Mouse (Mus musculus) myocyte (in vitro differentiated cells): ENCODE measurements at regions not wholly inside any gene's neighbourhood (a gene's known extent, or its start where the extent isn't known, plus 50 kb on each side); places are given as distances from the start of the nearest gene placed in this dataset.

Experiments used
- H3K27me3 ChIP-seq: one replicate; pipeline ENCODE4 v1.6.1; 2011; ENCODE audit not compliant: control insufficient read depth, insufficient read depth, insufficient read length
- H3K36me3 ChIP-seq: one replicate; pipeline ENCODE4 v1.6.1; 2011; ENCODE audit not compliant: control insufficient read depth, insufficient read depth
- H3K4me2 ChIP-seq: one replicate; pipeline ENCODE4 v1.6.1; 2011; ENCODE audit warnings: low read depth, control low read depth
- H3K4me3 ChIP-seq: one replicate; pipeline ENCODE4 v1.5.1; 2011; ENCODE audit warnings: mild to moderate bottlenecking, control low read depth, moderate library complexity
- H3K79me2 ChIP-seq: one replicate; pipeline ENCODE4 v1.6.1; 2011; ENCODE audit not compliant: control insufficient read depth, insufficient read depth
- H3ac ChIP-seq: one replicate; pipeline ENCODE4 v1.6.1; 2011; ENCODE audit not compliant: control insufficient read depth, insufficient read length
- CEBPB ChIP-seq: IDR thresholded peaks from 2 replicates; pipeline ENCODE4 v1.6.1; 2011; ENCODE audit warnings: mild to moderate bottlenecking, moderate library complexity; ENCODE audit not compliant: poor library complexity, insufficient read depth, severe bottlenecking
- E2F4 ChIP-seq: IDR thresholded peaks from one replicate; pipeline ENCODE4 v1.6.1; 2011; ENCODE audit warnings: mild to moderate bottlenecking, control low read depth, moderate library complexity; ENCODE audit not compliant: insufficient read depth
- MAX ChIP-seq: IDR thresholded peaks from one replicate; pipeline ENCODE4 v1.6.1; 2011; ENCODE audit warnings: low read depth, mild to moderate bottlenecking, control low read depth
- MYOD1 ChIP-seq, 3 experiments: IDR thresholded peaks; one replicate each; pipeline ENCODE4 v1.6.1; 2011; ENCODE audit warnings: control low read depth in 2 of 3, low read depth in 2 of 3, mild to moderate bottlenecking in 2 of 3, moderate library complexity in 1 of 3; ENCODE audit not compliant: insufficient read length in 2 of 3, control insufficient read depth in 1 of 3
- MYOG ChIP-seq, 3 experiments: IDR thresholded peaks; one replicate each; pipeline ENCODE4 v1.6.1; 2011; ENCODE audit warnings: control low read depth in 2 of 3, low read depth in 2 of 3, mild to moderate bottlenecking in 2 of 3; ENCODE audit not compliant: insufficient read length in 2 of 3, control insufficient read depth in 1 of 3, insufficient read depth in 1 of 3
- POLR2A ChIP-seq: IDR thresholded peaks from one replicate; pipeline ENCODE4 v1.6.1; 2011; ENCODE audit warnings: low read depth, mild to moderate bottlenecking, control low read depth, moderate library complexity; ENCODE audit not compliant: insufficient read length
- POLR2AphosphoS2 ChIP-seq: IDR thresholded peaks from one replicate; pipeline ENCODE4 v1.6.1; 2011; ENCODE audit warnings: low read depth, control low read depth; ENCODE audit not compliant: insufficient read length
- REST ChIP-seq: IDR thresholded peaks from one replicate; pipeline ENCODE4 v1.6.1; 2011; ENCODE audit warnings: mild to moderate bottlenecking, control low read depth, moderate library complexity; ENCODE audit not compliant: insufficient read depth, insufficient read length
- SRF ChIP-seq: IDR thresholded peaks from one replicate; pipeline ENCODE4 v1.6.1; 2011; ENCODE audit warnings: low read depth; ENCODE audit not compliant: control insufficient read depth, insufficient read length
- TCF12 ChIP-seq: IDR thresholded peaks from one replicate; pipeline ENCODE4 v1.6.1; 2011; ENCODE audit warnings: mild to moderate bottlenecking, control low read depth; ENCODE audit not compliant: poor library complexity, insufficient read depth, severe bottlenecking
- TCF3 ChIP-seq: IDR thresholded peaks from one replicate; pipeline ENCODE4 v1.6.1; 2011; ENCODE audit warnings: low read depth, control low read depth; ENCODE audit not compliant: insufficient read length
- USF1 ChIP-seq: IDR thresholded peaks from one replicate; pipeline ENCODE4 v1.6.1; 2011; ENCODE audit warnings: low read depth, mild to moderate bottlenecking, control low read depth, moderate library complexity

- Histone ChIP-seq H3K27me3 (no peaks in the 10 kb centered on the region), H3K4me2 (no peak overlapping the region), H3K36me3 (no peaks in the 10 kb centered on the region), H3K4me3 (no peak overlapping the region), H3ac (no peak overlapping the region), H3K79me2 (no peaks in the 10 kb centered on the region)
- TF ChIP-seq TCF12 (no peak), E2F4 (no peak), POLR2A (no peak), REST (no peak), TCF3 (no peak), SRF (no peak), POLR2AphosphoS2 (no peak), MAX (no peak), MYOG (IDR thresholded peaks at IDR 0.05; ENCODE audit: control insufficient read depth in 1 of 3, insufficient read depth in 1 of 3, insufficient read length in 2 of 3, low read depth in 2 of 3) (no peak), CEBPB (no peak), MYOD1 (IDR thresholded peaks at IDR 0.05; ENCODE audit: control insufficient read depth in 1 of 3, insufficient read length in 2 of 3, low read depth in 2 of 3) (no peak), USF1 (no peak)
These were observed 394.8 kb upstream of the Gm6657 start for GRCm38 (mm10) chr12:77799134-77799770.

- Histone ChIP-seq H3K4me3 (no peak overlapping the region), H3K27me3 (no peaks in the 10 kb centered on the region), H3K36me3 (no peaks in the 10 kb centered on the region), H3K79me2 (no peaks in the 10 kb centered on the region), H3ac (no peak overlapping the region), H3K4me2 (no peak overlapping the region)
- TF ChIP-seq POLR2A = no peak
- no peak for TF ChIP-seq E2F4
- no peak for TF ChIP-seq MYOD1 (IDR thresholded peaks at IDR 0.05; ENCODE audit: control insufficient read depth in 1 of 3, insufficient read length in 2 of 3, low read depth in 2 of 3)
- TF ChIP-seq CEBPB = no peak
- no peak for TF ChIP-seq POLR2AphosphoS2
- no peak for TF ChIP-seq MAX
- no peak for TF ChIP-seq TCF12
- TF ChIP-seq USF1 = no peak
- no peak for TF ChIP-seq SRF
- no peak for TF ChIP-seq REST
- TF ChIP-seq MYOG (IDR thresholded peaks at IDR 0.05; ENCODE audit: control insufficient read depth in 1 of 3, insufficient read depth in 1 of 3, insufficient read length in 2 of 3, low read depth in 2 of 3) = no peak
- TF ChIP-seq TCF3 = no peak
These were observed 386.4 kb upstream of the Gm6657 start for GRCm38 (mm10) chr12:77807674-77808073.

- no peaks in the 10 kb centered on the region for H3K36me3 ChIP-seq
- no peak for TF ChIP-seq REST
- no peak for TF ChIP-seq TCF12
- TF ChIP-seq USF1 = no peak
- TF ChIP-seq MAX = no peak
- TF ChIP-seq CEBPB = no peak
- TF ChIP-seq MYOG (IDR thresholded peaks at IDR 0.05; ENCODE audit: control insufficient read depth in 1 of 3, insufficient read depth in 1 of 3, insufficient read length in 2 of 3, low read depth in 2 of 3) = no peak
- TF ChIP-seq POLR2AphosphoS2 = no peak
- no peak for TF ChIP-seq MYOD1 (IDR thresholded peaks at IDR 0.05; ENCODE audit: control insufficient read depth in 1 of 3, insufficient read length in 2 of 3, low read depth in 2 of 3)
- TF ChIP-seq POLR2A = no peak
- no peak for TF ChIP-seq SRF
- no peak for TF ChIP-seq TCF3
- TF ChIP-seq E2F4 = no peak
- no peak overlapping the region for H3ac ChIP-seq
- H3K27me3 ChIP-seq = no peaks in the 10 kb centered on the region
- H3K4me3 ChIP-seq = no peak overlapping the region
- no peak overlapping the region for H3K4me2 ChIP-seq
- H3K79me2 ChIP-seq = no peaks in the 10 kb centered on the region
These were observed 382.8 kb upstream of the Gm6657 start for GRCm38 (mm10) chr12:77811276-77811675.

GRCm38 (mm10) chr12:77819456-77819855 lies 374.6 kb upstream of the Gm6657 start:
- Histone ChIP-seq H3K27me3 (no peaks in the 10 kb centered on the region), H3K4me2 (no peak overlapping the region), H3K36me3 (no peaks in the 10 kb centered on the region), H3K4me3 (no peak overlapping the region), H3ac (no peak overlapping the region), H3K79me2 (no peaks in the 10 kb centered on the region)
- TF ChIP-seq MYOG (IDR thresholded peaks at IDR 0.05; ENCODE audit: control insufficient read depth in 1 of 3, insufficient read depth in 1 of 3, insufficient read length in 2 of 3, low read depth in 2 of 3) (no peak), MAX (no peak), USF1 (no peak), TCF3 (no peak), MYOD1 (IDR thresholded peaks at IDR 0.05; ENCODE audit: control insufficient read depth in 1 of 3, insufficient read length in 2 of 3, low read depth in 2 of 3) (no peak), E2F4 (no peak), SRF (no peak), TCF12 (no peak)
